In the genomic region with DNA sequence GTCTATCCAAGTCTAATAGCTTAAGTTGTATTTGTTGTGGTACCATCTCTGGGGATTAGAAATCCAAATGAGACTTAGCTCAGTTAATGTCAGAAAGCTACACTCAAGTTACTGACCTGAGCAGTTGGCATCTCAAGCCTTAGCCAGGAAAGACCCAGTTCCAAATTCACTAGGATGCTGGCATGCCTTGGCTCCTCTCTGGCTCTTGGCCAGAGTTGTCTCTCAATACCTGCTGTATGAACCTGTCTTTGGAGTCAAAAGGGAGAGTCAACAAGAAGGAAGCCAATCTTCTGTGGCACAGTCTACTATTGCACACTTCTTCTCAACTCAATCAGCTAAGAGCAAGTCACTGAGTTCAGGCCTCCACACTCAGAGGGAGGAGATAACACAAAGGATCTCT, we compare ENCODE assay signal across 6 mouse cellular contexts.
"Had no signal": no experiment of that assay in that cellular context is flagged by ENCODE, and none has a peak within 500 bp of the region (broad histone marks: within the 10 kb centered on the region; RNA-seq: fewer than 3 reads in every experiment).

No protein-coding gene starts in this region.

- DNase-seq: lung, postnatal 14 days; lung, postnatal 36 days; right cerebral cortex, postnatal 14 days; thymus, adult 2 months; thymus, postnatal 25 days; thymus, postnatal 4 days had no signal
